Comparison of ENCODE assay signal across 8 mouse cellular contexts in genomic region chr3:50076979-50077378, GRCm38 (mm10).
DNase-seq lines count a peak whose midpoint lies in the region; ATAC-seq and TF ChIP-seq lines count a peak whose summit lies in the region.

No protein-coding gene starts in this region.

- no peaks in the 10 kb centered on the region for H3K4me1 ChIP-seq in ES-E14 (ENCODE audit: control insufficient read depth in 2 of 2, insufficient read depth in 2 of 2, low read length in 2 of 2, poor library complexity in 1 of 2)

- no peak overlapping the region for H3K9ac ChIP-seq in ES-E14 (ENCODE audit: insufficient read depth, low read depth, low read length, poor library complexity, severe bottlenecking)

- H3K27ac ChIP-seq in ES-E14 (ENCODE audit: insufficient read depth, low read depth, low read length, poor library complexity, severe bottlenecking), result no peak overlapping the region

- in situ Hi-C loops in ES-E14 (cut with MboI; ENCODE audit: low sequenced_read_pairs in 2 of 2, unreplicated experiment in 2 of 2), result no loop called here

- no peak overlapping the region for H3K4me3 ChIP-seq in ES-E14 (ENCODE audit: insufficient read depth in 1 of 2, low read depth in 1 of 2, low read length in 2 of 2, poor library complexity in 1 of 2, severe bottlenecking in 1 of 2)

- DNase-seq in gastrocnemius, adult 18-20 months (ENCODE audit: low spot score), result peak; percentile 53
- no peak for DNase-seq in gastrocnemius, postnatal 25 days
- DNase-seq in ES-E14 (ENCODE audit: low read depth, low spot score), result peak; percentile 52
- DNase-seq in cerebellum, postnatal 14 days, result peak; percentile 82 to 87
- DNase-seq in left cerebral cortex, adult 11 months (ENCODE audit: low spot score), result peak; percentile 7
- peak; percentile 3 for DNase-seq in naive thymus-derived CD4-positive, alpha-beta T cell, adult 2 months (ENCODE audit: low read depth)
- peak; percentile 22 to 66 for DNase-seq in urinary bladder, postnatal 4 days (ENCODE audit: low spot score in 2 of 2)

- peak; percentile 46 for ATAC-seq in granulocyte monocyte progenitor cell, adult 5-6 weeks (replicated peaks; ENCODE audit: poor library complexity, severe bottlenecking)

- H3K9me3 ChIP-seq in ES-E14 (ENCODE audit: control insufficient read depth, insufficient read depth, low read depth, low read length), result no peaks in the 10 kb centered on the region

- H3K36me3 ChIP-seq in ES-E14 (ENCODE audit: control insufficient read depth, insufficient read depth, low read length, poor library complexity, severe bottlenecking), result no peaks in the 10 kb centered on the region

TF ChIP-seq in ES-E14, 5 proteins besides CTCF, POLR2A, EP300 and RAD21:
- TF ChIP-seq HCFC1 (IDR thresholded peaks at IDR 0.05; ENCODE audit: borderline replicate concordance, insufficient read depth, low read length) (no peak), MAFK (IDR thresholded peaks at IDR 0.05; ENCODE audit: insufficient read depth, low read depth, low read length) (no peak), ZC3H11A (IDR thresholded peaks at IDR 0.05; ENCODE audit: borderline replicate concordance, low read depth, low read length) (peak; percentile 74; the same call in 1 of the 2 replicates)
